Comparison of ENCODE assay signal across 9 mouse cellular contexts in genomic region chr4:99913894-99914451, GRCm38 (mm10). TPM values are rescaled to one million over a fixed set of nuclear protein-coding genes. Genes with fewer than 3 reads are reported as not detected.
DNase-seq lines count a peak whose midpoint lies in the region; ATAC-seq lines count a peak whose summit lies in the region.
"Had no signal": no experiment of that assay in that cellular context is flagged by ENCODE, and none has a peak within 500 bp of the region (broad histone marks: within the 10 kb centered on the region; RNA-seq: fewer than 3 reads in every experiment).

No protein-coding gene starts in this region.

- peak; percentile 70 for ATAC-seq in frontal cortex, adult (ENCODE audit: low TSS enrichment)

- no peak for DNase-seq in frontal cortex, postnatal 36 days (ENCODE audit: low spot score in 2 of 2)
- DNase-seq in lung, postnatal 14 days, result peak; percentile 21
- no peak for DNase-seq in lung, adult 18-20 months
- DNase-seq in brain, adult 2 months (ENCODE audit: low read depth, low spot score), result peak; percentile 57
- DNase-seq in mesoderm, embryonic 11.5 days (ENCODE audit: low read depth, low spot score), result peak; percentile 38
- no peak for DNase-seq in layer of hippocampus, adult 18-20 months (ENCODE audit: low spot score in 2 of 2)
- DNase-seq in ovary, adult 18-20 months (ENCODE audit: low spot score), result no peak
- DNase-seq: cerebellum, postnatal 25 days had no signal

RNA-seq across cellular contexts. Expression of gene Pgm1, which starts 15.2 kb away (rescaled TPM):
- total RNA-seq in layer of hippocampus, adult 18-20 months (2021), result 10 to 100 TPM; 65.0 to 67.9 TPM

RNA-seq across cellular contexts. Expression of gene Itgb3bp, which starts 15.6 kb away (rescaled TPM):
- 1 to 10 TPM; 6.1 to 6.2 TPM for total RNA-seq in layer of hippocampus, adult 18-20 months (2021)

Comparison
In these comparisons a context has a peak if more than half of its experiments do, and no peak if none do; other contexts are left out.
1. DNase-seq: peak in lung, postnatal 14 days (single experiment), brain, adult 2 months (single experiment) and mesoderm, embryonic 11.5 days (single experiment); none in frontal cortex, postnatal 36 days (0 of 2), lung, adult 18-20 months (0 of 2), layer of hippocampus, adult 18-20 months (0 of 2) and ovary, adult 18-20 months (single experiment).